Mouse (Mus musculus): Measurements from ENCODE around the gene Ntrk3.

The Ntrk3 gene

DNA sequence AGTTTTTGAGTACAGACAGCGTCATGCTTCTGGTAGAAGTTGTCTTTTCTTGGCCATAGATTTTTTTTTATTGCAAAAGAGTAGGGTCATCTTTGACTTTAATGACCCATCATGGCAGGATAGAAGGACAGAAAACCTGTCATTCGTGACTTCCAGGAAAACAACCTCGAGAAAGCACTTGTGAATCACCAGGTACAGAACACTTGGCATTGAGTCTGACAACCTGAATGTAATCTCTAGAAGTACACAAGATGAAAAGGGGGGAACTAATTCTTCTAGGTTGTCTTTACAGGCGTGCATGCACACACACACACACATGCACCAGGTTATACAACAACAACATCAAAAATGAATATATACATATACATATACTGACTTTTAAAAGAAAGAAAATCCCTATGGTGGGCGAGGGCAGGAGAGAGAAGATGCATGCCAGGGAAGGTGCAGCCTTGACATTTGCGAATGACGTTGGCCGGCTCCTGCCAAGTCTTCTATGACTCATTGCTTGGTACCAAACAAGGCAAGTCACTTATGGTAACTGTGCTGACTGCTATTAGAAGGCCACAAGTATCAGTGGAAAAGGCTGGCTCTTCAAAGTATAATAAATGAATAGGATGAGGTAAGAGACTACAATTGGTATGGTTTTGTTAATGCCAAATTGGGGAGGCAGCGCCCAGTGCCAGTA is 217.4 kb downstream of the Ntrk3 start:
- peak; percentile 14 for DNase-seq (ENCODE audit: low read depth, low spot score)

DNA sequence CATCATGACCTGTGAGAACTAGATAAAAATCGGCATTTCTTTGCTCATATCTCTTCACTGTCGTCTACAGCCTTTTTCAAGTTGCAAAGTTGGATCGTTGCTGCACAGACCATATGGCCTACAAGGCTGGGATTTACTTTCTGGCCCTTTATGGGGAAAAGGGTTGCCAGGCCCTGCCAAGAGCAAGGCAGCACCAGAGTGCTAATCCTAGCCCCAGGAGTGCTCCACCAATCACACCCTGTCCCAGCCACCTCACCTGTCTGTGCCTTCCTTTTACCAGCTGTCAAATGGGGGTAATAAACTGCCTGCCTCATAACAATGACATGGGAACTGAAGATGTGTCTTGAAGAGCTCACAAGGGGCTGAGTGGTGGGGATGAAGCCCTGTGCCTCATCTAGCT is 218.1 kb downstream of the Ntrk3 start:
- no peak for DNase-seq (ENCODE audit: low read depth, low spot score)

DNA sequence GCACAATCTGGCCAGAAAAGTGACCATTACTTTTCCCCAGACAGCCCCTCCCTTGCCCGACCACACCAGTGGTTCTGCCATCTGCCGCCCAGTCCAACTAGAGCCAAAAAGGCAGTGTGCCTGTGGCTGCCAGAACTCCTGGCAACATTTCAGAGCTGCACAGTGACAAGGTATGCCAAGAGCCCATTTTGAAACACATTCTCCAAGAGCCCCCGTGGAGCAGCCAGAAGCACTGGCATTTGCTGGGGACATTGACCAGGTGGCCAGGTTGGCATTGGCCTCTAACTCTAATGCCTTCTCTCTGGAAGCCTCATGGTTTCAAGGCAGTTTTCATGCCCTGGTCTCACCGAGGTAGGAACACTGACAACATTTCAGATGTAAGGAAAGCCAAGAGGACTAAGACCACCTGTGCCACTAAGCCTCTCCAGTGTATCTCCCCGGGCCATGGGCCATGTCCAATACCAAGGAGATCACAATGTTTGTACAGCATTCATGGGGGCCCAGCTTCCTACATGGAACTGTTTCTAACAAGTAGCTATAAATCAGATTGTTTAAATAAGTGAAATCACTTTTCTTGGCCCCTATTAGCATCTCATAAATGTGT is 218.9 kb downstream of the Ntrk3 start:
- no peak for DNase-seq (ENCODE audit: low read depth, low spot score)

DNA sequence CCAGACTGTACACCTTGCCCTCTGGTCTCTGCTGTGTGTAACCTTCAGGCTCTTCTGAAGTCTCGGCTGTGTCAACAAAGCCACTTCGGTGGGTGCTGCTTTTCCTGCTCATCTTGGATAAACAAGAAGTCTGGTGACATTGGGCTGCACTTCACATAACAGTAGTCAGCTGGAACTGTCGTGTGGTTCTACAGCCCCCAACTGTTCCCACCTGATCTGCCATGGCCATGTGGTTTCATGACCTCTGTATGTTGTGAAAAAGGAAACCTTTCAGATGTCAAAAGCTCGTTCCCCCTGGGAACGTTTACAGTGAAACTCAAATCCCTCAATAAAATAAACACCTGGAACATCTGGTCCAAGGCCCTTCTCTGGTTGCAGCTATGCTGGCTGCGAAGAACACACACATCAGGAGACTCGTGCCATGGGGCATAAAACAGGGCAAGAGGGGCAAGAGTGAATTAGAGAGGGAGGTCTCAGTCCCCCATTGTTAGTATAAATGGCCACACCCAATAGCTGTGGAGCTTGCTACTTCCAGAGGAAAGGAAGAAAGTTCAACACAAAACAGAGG is 222.7 kb downstream of the Ntrk3 start:
- DNase-seq (ENCODE audit: low read depth, low spot score), result no peak

DNA sequence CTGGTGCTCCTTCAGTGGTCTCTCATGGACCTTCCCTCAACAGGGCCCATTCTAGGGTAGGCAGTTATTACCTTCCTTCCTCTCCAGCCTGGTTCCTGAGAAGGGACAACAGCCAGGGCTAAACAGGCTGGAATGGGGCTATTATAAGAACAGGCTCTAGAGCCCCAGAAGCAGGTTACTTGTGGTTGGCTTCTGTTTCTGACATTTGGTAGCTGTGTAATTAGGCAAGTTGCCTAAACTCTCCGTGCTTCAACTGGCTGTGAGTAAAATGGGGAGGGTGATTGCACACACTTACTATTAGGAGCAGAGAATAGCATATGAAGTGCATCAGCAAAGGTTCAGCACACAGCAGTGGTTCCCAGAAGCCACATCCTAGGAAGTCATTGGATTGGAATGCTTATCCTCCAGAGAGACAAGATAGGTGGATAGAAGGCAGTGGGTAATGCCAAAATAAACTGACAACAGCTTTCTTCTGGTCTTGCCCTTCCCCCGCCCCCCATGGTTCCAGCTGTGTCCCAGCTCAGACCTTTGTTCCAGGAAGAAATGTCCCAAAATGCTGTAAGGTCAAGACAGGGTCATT is 230.7 kb downstream of the Ntrk3 start:
- peak; percentile 60 for DNase-seq (ENCODE audit: low read depth, low spot score)

DNA sequence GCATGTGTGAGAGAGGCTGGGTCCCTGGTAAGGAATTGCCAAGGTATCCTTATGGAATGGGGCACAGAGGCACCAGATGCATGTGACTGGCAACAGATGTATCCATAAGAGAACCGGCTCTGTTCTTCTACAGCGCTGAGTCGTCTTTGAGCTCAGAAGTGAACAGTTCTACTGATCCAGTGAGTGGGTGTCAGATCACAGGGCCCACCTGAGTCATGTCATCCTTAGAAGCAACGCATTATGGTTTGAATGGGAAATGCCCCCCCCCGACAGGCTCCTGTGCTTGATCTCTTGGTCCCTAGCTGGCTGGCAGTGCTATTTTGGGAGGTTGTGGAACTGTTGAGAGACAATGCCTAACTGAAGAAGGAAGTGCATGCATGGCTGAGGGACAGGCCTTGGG is 236.9 kb downstream of the Ntrk3 start:
- DNase-seq (ENCODE audit: low read depth, low spot score), result no peak

DNA sequence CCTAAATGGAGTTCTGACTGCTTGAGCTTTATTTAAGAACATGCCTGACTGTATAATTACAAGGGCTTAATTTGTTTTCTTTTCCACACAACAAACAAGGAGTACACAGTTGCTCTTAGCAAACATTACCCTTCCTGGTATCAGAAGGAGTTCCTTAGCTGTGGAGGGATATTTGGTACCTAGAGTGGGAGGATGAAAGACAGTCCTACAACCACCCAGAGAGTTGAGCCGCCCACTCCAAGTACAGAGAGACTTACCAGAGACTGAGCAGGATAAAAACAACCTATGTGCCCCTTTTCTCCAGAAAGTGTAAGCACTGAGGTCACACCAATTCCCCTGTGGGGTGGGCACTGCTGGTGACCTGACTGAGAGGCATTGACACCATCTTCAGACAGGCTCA is 237.8 kb downstream of the Ntrk3 start:
- DNase-seq (ENCODE audit: low read depth, low spot score), result no peak

DNA sequence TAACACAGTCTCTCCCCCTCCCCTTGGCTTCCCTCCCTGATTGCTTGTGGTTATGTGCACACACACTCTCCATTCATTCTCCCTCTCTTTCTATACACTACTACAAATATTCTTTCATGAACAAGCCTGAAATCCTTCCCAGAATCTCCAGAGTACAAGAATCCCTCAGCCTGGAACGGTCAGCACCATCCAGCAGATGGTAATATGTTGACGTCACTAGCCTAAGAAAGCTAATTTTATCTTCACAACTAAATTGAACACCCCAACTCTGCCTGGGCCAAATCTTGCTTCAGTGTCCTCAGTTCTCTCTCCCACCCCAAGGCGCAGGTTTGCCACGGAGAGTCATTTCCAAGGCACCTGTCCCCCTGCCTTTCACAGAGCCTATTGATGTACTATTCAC is 239.5 kb downstream of the Ntrk3 start:
- no peak for DNase-seq (ENCODE audit: low read depth, low spot score)

DNA sequence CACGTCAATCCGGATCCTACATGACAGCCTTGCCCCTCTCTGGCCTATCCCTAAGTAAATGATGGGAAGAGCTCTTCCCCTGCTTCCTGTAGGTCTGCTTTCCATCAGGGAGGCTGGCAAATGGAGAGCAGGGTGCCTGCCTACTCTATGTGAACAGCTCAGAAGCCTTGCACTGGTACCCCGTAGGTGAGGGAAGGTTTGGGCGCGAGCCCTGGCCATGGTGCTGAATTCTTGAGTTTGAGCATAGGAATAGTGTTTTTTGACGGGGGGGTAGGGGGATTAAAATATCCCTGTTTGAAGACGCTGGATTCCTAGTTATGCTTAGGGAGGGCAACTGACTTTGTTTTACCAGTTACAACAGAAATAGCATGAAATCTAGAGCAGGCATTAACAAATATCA is 240.0 kb downstream of the Ntrk3 start:
- DNase-seq (ENCODE audit: low read depth, low spot score), result peak; percentile 6

DNA sequence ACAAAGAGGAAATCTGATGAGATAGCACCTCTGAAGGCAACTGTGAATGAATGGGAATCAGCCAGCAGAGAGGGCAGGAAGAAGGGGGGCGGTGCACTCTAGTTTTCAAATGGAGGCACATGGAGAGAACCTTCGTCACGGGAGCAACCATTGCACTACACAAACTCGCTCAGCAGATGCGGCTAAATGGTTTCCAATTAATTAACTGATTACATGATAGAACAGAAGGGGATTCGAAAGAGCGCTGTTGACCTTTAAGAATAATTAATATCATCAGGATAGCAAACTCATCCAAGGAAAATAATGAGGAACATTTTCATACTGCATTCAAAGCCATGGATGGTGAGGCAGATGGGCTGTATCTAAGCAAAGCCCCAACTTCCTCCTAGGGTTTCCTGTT is 244.2 kb downstream of the Ntrk3 start:
- DNase-seq (ENCODE audit: low read depth, low spot score), result no peak

DNA sequence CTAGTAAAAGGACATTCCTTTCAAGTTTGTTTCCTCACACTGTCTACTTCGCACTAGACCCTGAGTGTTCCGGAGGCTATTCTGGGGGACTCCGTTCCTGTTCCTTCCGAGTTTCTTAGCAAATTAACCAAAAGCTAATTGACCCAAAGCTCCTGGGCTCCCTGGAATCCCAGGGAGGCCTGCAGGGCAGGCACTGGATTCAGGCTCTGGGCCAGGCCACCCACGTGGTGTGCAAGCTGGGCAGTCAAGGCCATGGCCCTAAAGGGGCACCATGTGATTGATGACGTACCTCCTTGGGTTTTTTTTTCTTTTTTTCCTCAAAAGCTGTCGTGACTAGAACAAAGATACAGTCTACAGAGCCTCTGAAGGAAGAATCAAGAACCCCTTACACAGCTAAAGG is 246.6 kb downstream of the Ntrk3 start:
- no peak for DNase-seq (ENCODE audit: low read depth, low spot score)

DNA sequence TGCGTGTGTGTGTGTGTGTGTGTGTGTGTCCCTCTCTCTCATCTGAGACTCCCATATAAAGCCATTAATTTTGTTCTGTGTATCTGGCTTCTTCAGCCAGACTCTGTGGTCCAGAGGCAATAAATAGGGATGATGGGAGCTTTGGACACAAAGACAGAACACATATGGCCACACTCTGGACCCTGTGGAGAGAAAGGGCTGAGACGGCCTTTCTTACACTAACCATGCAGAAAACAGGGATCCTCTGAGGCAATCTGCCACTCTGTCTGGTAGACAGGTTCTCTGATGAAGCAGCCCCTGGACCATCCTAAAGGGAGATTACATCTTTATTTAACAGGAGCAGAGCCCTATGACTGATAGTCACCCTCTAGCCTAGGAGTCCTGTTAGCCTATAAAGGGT is 253.5 kb downstream of the Ntrk3 start:
- DNase-seq (ENCODE audit: low read depth, low spot score), result no peak

DNA sequence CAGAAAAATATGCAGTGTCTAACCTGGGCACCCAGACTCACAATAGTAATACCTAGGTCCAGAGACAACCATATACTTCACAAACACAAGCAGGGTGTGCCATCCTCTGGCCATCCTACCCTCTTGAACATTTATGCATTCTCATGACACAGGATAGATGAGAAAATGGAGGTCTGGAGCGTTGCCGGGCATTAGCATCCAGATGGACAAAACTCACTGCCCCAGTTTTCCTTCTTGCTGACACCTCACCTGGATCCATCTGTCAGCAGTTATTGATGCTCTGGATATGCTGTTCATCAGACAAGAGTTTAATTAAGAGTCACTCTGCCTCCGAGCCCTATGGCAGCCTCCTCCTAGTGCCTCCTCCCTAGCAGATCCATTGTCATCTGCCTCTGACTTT is 254.1 kb downstream of the Ntrk3 start:
- DNase-seq (ENCODE audit: low read depth, low spot score), result no peak

DNA sequence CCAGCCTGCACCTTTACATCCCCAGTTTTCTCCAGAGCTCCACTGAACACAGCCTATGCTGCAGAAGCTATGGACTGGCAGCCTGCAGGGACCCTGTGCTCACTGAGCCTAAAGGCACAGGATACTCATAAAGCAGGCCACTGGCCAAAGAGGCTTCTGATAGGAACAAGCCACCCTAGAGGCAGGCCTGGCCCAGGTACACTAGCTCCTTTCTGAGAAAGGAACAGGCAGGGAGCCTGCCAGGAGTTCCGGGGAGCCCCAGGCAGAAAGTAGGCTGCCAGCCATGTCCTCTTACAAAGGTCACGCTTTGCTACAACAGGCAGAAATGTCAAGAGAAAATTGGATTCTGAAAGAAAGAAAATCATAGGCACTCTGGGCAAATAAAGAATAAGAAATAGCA is 254.8 kb downstream of the Ntrk3 start:
- DNase-seq (ENCODE audit: low read depth, low spot score), result no peak

DNA sequence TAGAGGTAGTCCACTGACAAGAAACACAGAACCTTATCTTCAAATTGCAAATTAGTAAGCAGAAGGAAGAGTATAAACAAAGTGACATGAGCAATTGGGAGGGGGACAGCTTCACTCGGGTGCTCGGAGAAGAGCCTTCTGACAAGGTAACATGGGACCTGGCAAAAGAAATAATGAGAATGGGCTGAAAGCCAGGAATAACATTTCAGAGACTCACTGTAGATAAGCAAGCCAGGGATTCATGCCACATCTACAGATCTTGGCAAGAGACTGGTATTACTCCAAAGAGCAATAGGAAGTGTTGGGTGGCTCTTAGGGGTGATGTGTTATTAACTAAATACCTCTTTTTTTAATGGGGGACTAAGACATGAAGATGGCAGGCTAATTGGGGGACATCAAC is 258.9 kb downstream of the Ntrk3 start:
- no peak for DNase-seq (ENCODE audit: low read depth, low spot score)

DNA sequence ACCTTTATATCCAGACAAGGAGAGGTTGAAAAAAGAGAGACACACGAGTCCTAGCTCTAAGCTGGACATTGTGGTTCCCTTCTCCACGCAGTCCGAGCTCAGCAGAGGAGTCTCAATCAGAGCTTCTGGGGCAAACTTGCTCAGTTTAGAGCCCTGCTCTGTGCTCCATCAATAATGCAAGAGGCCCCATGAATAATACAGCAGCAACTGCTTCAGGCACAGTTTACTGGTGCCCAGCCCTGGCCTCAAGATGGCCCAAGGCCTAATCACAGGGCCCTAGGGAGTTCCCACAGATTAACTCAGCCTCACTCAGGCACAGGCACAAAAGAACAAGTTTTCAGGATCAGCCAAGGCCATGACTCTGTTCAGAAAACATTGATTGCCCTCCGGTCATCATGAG is 266.1 kb downstream of the Ntrk3 start:
- DNase-seq (ENCODE audit: low read depth, low spot score), result no peak

DNA sequence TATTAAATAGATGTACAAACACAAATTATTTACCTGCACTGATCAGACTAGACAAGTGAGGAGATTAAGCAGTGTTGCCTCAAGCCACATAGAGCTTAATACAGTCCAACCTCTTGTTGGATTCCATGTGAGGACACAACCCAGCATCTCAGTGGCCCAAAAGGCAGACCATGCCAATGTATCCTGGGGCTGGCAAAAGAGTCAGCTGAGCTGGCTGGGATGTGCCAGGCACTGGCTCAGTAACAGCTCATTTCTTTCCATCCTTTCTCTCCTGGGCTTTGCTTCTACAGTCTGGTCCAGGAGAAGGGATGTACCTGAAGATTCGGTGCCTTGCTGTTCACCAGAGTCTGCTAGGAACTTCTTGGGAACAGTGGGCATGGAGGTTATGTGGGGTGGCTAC is 266.5 kb downstream of the Ntrk3 start:
- no peak for DNase-seq (ENCODE audit: low read depth, low spot score)

DNA sequence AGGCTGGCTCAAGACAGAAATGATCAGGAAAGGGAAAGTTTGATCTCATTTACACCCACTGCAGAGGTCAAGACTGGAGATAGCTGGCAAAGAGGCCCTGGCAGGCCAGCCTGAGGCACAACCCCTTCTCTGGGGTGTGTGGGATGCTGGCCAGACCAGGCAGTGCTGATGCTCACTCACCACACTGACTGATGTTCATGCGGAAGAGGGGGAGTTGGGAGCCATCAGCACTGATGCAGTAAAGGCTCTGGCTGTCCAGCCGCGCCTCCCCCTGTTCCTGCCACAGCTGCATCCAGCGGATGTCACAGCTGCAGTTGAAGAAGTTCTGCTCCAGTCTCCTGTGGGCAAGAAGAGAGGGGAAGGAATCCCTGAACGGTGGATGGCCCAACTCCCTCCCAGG is 275.2 kb downstream of the Ntrk3 start:
- DNase-seq (ENCODE audit: low read depth, low spot score), result no peak

DNA sequence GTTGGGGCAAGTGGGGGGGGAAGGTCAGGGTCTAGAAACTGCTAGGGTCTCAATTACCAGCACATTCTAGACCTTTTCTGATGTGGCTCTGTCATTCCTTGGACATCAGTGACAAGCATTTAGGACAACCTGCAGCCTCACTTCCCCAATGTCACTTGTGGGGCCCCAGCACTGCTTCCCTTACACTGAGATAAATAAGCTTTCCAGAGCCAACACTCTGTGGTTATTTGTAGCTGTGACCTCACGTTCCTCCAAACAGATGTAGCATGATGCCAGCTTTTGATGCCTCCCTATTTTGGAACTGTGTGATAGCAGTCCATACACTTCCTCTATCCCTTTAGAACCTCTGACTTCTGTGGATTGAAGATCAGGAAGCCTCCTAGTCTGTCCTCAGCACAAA is 278.8 kb downstream of the Ntrk3 start:
- DNase-seq (ENCODE audit: low read depth, low spot score), result no peak

DNA sequence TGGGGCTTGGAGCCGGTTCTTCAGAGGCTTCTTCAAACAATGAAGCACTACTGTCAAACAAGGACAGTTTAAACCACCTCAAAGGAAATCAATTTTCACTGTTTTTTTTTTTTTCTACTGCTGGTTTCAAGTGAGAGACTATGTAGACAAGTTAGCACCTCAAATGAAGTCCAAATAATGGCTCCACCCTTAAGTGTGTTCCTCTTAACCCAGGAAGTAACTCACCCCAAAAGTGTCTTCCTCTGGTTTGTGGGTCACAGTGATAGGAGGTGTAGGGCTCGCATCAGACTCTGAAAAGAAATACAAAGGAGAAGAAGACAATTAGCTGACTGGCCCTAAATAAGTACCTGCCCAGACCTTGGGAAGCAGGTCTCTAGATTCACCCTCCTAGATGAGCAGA is 286.1 kb downstream of the Ntrk3 start:
- no peak for DNase-seq (ENCODE audit: low read depth, low spot score)

DNA sequence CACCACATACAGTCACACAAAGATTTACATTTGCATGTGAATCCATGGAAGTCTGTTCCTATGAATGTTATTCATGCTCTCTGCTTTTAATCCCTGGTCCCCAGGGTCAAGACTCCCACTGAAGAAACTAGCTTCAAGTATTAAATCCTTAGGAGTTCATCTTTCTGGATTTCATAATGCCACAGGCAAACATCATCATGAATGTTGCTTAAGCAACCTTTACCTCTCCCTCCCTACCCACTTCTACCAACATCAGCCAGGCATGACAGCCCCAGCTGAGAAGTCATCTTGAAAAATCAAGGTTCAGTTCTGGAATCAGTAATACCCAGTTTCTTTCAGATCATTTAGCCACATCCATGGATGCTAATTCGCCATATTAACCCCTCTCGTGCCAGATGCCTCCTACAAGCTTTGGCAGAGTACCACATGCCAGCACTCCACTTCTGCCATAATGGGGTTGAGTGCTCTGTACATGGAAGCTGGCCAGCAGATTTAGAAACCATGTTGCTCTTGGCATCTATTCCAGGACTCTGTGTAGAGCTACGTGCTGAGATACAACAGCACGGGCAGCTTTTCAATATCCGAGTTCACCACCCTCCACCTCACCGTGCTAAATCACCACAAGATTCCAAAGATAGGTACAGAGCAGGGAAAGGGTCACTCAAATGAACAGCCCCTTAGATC is 287.8 kb downstream of the Ntrk3 start:
- no peak for DNase-seq (ENCODE audit: low read depth, low spot score)

DNA sequence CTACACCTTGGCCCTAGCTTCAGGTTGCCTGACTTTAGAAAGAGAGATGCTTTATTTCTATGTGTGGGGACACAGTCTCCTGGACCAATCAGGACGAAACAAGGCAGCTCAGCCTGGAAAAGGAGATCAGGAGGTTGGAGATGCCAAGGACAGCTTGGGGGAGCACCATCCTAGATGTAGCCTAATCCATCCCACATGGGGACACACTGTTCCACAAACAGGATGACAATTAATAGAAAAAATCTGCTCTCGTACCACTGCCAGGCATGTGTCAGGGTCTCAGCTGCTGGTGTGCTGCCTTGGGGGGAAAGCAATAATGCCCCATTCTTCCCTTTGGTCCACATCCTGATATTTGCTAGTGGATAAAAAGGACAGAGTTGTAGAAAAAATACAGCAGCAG is 289.0 kb downstream of the Ntrk3 start:
- DNase-seq (ENCODE audit: low read depth, low spot score), result no peak
